Mouse (Mus musculus) intestine, embryonic 15.5 days (tissue): Measurements from ENCODE around the gene Zfp366. TPM values are rescaled to one million over a fixed set of nuclear protein-coding genes. Genes with fewer than 3 reads are reported as not detected.

Source experiments
- polyA plus RNA-seq: library from polyadenylated mRNA; unstranded; fragments of >200 nt; fragmentation: Nextera tagmentation; extraction: Ambion mirVana; gene quantifications from 2 replicates; pipeline ENCODE4 v1.2.1, GENCODE M21; 2015

Gene Zfp366
- polyA plus RNA-seq, 1 experiment from 2014 or later, result 0.48 TPM

Other genes starting within 250 kb of the Zfp366 start
- gene 1700024P04Rik, start 200.3 kb upstream of the Zfp366 start, polyA plus RNA-seq, result not detected in 2 replicates
- 54.8 and 62.3 TPM in 2 replicates for gene Ptcd2, start 159.9 kb downstream of the Zfp366 start, polyA plus RNA-seq
- gene Mrps27, start 160.0 kb downstream of the Zfp366 start, polyA plus RNA-seq, result 71.4 and 72.2 TPM in 2 replicates